Mouse (Mus musculus): ENCODE data around the gene Tor4a.

GRCm38 (mm10) chr2:25173821-25174220 lies 22.9 kb downstream of the Tor4a start:
- TF ChIP-seq CTCF (IDR thresholded peaks at IDR 0.05; ENCODE audit: borderline replicate concordance, extremely low read depth, insufficient read depth, insufficient read length) (no peak), POLR2A (IDR thresholded peaks at IDR 0.05; ENCODE audit: borderline replicate concordance, extremely low read depth, insufficient read depth, insufficient read length, poor library complexity, severe bottlenecking) (no peak)
